Mouse (Mus musculus): ENCODE results near the gene Oit1.

Oit1 gene

DNA sequence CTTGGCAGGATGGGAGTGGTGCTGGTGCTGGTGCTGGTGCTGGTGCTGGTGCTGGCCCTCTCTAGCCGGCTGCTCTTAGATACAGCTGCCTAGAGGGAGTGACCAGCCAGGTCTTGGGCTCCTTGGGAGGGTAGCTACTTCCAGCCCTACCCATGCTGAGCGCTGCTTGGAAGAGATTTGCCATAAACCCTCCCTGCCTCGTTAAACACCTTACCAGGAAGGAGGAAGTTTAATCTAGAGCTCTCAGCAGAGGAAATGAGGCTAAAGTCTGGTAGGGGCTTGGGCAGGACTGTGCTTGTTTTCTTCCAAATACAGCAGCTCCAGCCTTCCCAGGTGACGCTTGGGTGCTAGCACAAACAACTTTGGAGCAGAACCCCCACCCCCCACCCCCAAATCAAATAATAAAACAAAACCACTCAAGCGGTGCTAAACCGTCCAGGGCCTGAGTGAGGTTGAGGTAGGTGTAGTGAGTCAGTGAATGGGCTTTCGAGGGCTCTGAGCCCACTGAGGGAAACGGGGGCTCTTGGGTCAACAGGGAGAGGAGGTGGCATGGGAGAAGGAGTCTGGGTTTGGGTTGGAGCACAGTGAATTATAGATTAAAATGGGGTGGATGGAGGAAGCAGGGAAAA, at the start of gene Oit1:
Oit1 (minus strand) TSS at position 70 of the 629 bp plus-strand sequence.
- no peak for DNase-seq (ENCODE audit: low spot score in 2 of 2)

- DNase-seq (ENCODE audit: low spot score in 2 of 2): no peak
Measured at GRCm38 (mm10) chr14:8422833-8423232, 44.3 kb upstream of the Oit1 start.

- DNase-seq (ENCODE audit: low spot score in 2 of 2): no peak
Measured at GRCm38 (mm10) chr14:8421199-8421787, 42.7 kb upstream of the Oit1 start.

GRCm38 (mm10) chr14:8418610-8419009, 40.1 kb upstream of the Oit1 start:
- DNase-seq (ENCODE audit: low spot score in 2 of 2): no peak

GRCm38 (mm10) chr14:8405946-8406345, 27.4 kb upstream of the Oit1 start:
- no peak for DNase-seq (ENCODE audit: low spot score in 2 of 2)

- DNase-seq (ENCODE audit: low spot score in 2 of 2): no peak
Measured at GRCm38 (mm10) chr14:8403310-8403709, 24.8 kb upstream of the Oit1 start.

DNA sequence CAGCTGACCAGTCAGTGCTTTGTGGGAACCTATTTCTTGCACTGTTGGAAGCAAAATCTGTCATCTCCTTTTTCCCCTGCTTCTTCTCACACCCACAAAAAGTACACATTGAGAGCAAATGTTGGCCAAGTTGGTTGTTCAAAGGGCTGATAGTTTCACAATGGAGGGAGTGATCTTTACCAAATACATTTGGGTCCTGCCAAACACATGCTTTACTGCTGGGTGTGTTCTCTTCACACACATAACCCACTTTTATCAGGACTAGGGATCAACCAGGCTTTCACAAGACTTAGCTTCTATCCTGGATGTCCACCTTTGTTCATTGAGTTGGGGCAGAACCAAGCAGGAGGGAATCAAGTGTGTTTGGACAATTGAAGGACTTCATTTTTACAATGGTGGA, 20.0 kb upstream of the Oit1 start:
- DNase-seq (ENCODE audit: low spot score in 2 of 2): no peak

GRCm38 (mm10) chr14:8395690-8396287, 17.2 kb upstream of the Oit1 start:
- DNase-seq (ENCODE audit: low spot score in 2 of 2): no peak

DNA sequence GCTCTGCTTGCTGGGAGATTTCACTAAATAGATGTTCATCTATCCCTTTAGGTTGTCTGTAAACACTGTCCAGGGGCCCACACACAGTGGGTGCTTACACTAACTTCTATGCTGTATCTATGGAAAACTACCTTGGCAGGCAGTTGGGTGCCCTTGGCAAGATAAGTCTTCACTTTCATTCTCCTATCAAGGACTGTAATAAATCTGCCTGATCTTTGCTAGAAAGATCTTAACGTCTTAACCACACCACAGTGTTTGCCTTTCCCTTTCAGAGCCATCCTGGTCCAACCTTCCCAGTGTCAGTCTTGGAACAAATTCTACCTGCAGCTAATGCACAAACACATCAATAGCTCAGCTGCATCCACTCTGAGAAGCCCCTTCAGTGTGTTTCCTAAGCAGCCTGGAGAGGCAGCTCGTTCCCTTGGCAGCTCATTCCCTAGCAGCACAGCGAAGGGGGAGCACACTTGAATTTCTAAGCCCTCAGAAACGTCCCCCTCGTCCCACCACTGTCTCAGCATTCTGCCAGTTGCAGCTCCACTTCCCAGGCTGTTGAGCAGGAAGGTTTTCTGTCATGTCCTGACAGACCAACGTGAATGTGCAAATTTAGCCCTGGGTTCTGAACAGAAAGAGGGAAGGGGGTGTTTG, 13.7 kb upstream of the Oit1 start:
- no peak for DNase-seq (ENCODE audit: low spot score in 2 of 2)

DNA sequence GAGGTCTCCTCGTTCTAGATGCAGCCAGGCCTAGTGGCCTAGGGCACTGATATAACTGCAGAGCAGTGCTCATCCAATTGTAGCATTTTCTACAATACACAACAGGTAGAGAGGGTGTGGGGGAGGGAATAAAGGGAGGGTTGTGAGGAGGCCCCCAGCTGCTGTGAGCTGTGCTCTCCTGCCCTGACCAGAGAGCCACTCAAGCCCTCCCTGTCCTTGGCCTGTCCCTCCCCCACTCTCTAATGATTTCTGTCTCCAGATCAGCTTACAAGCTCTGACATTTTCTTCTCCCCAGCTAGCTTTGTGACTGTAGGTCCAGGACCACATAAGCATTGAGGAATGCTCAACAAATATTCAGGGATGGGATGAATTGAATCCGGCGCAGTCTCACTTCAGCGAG, 9.2 kb downstream of the Oit1 start:
- DNase-seq (ENCODE audit: low spot score in 2 of 2): no peak

GRCm38 (mm10) chr14:8368900-8369299, 9.7 kb downstream of the Oit1 start:
- no peak for DNase-seq (ENCODE audit: low spot score in 2 of 2)

DNA sequence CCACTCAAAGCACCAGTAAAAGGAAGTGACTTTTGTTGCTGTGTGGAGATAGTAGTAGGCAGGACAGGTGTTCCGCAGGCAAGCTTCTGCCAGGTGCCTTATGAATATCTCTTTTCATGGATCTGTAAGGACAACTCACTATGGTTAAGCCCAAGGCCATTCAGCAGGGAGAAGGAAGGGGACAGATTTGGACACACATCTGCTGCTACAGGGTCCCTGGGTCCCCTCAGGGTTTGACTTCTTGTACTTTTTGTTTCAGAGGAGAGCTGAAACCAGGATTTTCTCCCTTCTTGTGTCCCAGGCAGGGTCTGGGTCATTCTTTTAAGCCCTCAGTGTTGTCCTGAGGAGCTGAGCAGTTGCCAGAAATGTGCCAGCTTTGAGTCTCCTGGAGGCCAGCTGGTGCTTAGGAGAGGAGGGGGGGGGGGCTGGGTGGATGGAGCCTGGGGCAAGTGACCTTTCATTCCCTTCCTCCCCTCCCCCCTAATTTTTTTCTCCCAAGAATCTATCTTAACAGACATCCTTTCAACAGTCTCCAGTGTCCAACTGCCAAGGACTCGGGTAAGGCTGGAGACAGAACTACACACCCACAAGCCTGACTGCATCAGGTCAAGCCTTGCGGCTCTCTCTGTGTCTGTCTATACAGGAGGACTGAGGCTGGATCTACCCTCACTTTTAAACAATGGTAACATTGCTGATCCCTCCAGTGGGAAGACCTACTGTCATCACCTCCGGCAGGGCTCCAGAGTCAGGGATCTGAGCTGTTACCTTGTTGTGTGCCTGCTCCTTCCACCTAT, 10.6 kb downstream of the Oit1 start:
- no peak for DNase-seq (ENCODE audit: low spot score in 2 of 2)

- no peak for DNase-seq (ENCODE audit: low spot score in 2 of 2)
Measured at GRCm38 (mm10) chr14:8367121-8367520, 11.4 kb downstream of the Oit1 start.

DNA sequence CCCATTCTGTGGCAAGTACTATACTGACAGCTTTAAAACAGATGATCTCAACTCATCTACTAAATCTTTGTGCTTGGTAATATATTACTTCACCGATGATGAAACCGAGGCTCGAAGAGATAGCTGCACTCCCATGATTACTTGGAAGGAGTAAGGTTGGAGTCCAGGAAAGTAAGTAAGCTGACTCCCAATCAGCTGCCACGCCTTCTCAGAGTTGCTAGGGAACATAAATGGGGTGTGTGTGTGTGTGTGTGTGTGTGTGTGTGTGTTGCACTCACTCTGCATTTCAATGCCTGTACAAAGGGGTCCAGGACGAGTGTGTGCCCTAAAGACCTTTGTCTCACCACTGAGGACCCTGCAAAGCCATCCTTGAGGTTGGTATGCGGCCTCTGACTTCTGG, 12.7 kb downstream of the Oit1 start:
- no peak for DNase-seq (ENCODE audit: low spot score in 2 of 2)

- no peak for DNase-seq (ENCODE audit: low spot score in 2 of 2)
Measured at GRCm38 (mm10) chr14:8356836-8357235, 21.7 kb downstream of the Oit1 start.

GRCm38 (mm10) chr14:8355999-8356501, 22.5 kb downstream of the Oit1 start:
- peak; percentile 38 to 61 for DNase-seq (ENCODE audit: low spot score in 2 of 2)

DNA sequence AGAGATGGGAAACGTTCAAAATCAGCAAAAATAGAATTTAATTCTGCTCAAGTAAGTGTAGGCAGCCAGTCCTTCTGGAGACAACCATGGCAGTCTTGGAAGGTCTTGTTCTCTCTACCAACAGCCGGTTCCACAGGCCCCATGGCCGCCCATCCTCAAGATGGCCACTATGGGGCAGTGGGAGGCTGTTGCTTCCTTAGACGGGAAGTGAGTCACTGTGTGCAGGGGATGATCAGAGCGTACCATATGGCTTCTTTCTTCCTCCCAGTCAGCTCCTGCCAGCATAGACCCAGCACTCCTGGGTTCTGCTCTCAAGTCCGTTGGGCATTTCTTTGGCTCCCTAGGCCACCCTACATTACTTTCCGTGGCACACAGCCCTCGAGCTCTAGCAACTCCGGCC, 29.6 kb downstream of the Oit1 start:
- DNase-seq (ENCODE audit: low spot score in 2 of 2): no peak

DNA sequence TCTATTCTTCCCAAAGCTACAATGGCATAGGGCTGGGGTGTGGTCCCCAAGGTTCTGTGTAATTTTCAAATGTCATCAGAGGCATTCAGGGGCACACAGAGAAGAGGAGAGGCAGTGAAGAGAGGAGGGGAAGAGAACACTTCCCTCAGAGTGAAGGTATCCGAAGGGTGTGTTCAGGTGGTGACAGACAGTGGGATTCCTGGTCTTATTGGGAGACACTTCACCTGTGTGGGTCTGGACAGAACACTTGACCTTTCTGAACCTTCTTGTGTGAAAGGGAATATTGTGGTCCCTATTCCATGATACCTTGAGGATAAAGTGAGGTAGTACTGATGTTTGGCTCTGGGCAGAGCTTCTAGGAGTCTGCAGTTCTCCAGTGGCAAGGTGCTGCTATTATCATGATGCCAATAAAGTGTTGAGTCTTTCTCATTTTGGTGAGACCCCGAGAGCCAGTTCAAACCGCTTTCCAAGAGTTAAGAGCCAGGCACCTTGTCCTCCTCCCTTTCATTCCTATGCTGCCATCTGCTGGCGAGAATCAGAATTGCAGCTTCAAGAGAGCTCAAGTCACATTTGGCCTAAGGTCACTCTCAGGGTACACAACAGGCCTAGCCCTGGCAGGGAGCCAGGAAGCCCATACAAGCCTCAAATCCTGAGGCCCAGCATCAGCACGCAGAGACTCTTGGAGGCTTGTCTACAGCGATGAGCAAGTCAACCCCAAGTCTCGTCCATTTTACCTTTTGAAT, 32.1 kb downstream of the Oit1 start:
- DNase-seq (ENCODE audit: low spot score in 2 of 2): peak; percentile 73 to 86

GRCm38 (mm10) chr14:8345566-8345965, 33.0 kb downstream of the Oit1 start:
- no peak for DNase-seq (ENCODE audit: low spot score in 2 of 2)

GRCm38 (mm10) chr14:8342509-8343106, 35.9 kb downstream of the Oit1 start:
- DNase-seq (ENCODE audit: low spot score in 2 of 2): no peak

GRCm38 (mm10) chr14:8340226-8340625, 38.3 kb downstream of the Oit1 start:
- DNase-seq (ENCODE audit: low spot score in 2 of 2): no peak
